Comparison of ENCODE assay signal across 21 mouse cellular contexts in the genomic region with DNA sequence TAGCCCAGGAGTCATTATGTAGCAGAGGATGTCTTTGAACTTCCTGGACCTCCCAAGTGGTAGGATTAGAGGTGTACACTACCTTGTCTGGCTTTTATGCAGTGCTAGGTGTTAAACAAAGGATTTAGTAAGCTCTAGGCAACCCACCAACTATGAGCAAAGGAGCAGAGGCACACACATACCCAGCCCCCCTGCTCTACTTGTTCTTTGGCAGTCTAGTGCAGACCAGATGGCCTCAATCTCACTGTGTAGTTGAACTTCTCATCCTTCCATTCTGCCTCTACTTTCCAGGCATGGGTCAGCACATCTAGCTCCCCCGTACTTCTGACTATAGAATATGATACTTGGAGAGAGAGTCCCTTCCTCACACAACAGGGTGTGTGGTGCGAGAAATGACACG. TPM values are rescaled to one million over a fixed set of nuclear protein-coding genes. Genes with fewer than 3 reads are reported as not detected.
DNase-seq lines count a peak whose midpoint lies in the region; ATAC-seq lines count a peak whose summit lies in the region.
"Had no signal": no experiment of that assay in that cellular context is flagged by ENCODE, and none has a peak within 500 bp of the region (broad histone marks: within the 10 kb centered on the region; RNA-seq: fewer than 3 reads in every experiment).

No protein-coding gene starts in this region.

- ATAC-seq in forebrain, embryonic 15.5 days (replicated peaks), result peak; percentile 48; the same call in 1 of the 2 replicates
- ATAC-seq in forebrain, embryonic 12.5 days (ENCODE audit: low FRiP score), result no peak
- ATAC-seq: hindbrain, postnatal 0 days; intestine, postnatal 0 days had no signal

- no peaks in the 10 kb centered on the region for H3K4me1 ChIP-seq in forebrain, embryonic 15.5 days
- H3K4me1 ChIP-seq in forebrain, embryonic 12.5 days, result peaks cover 3% of the 10 kb centered on the region; the same call in 1 of the 2 replicates
- H3K4me1 ChIP-seq in hindbrain, embryonic 10.5 days (replicated peaks), result no peaks in the 10 kb centered on the region
- H3K4me1 ChIP-seq: lung, embryonic 15.5 days had no signal

- no peaks in the 10 kb centered on the region for H3K36me3 ChIP-seq in forebrain, embryonic 15.5 days
- H3K36me3 ChIP-seq in forebrain, embryonic 12.5 days (replicated peaks), result no peaks in the 10 kb centered on the region
- no peaks in the 10 kb centered on the region for H3K36me3 ChIP-seq in hindbrain, embryonic 10.5 days
- H3K36me3 ChIP-seq: lung, embryonic 15.5 days had no signal

- no peak overlapping the region for H3K4me3 ChIP-seq in forebrain, embryonic 15.5 days
- no peak overlapping the region for H3K4me3 ChIP-seq in forebrain, embryonic 12.5 days (replicated peaks)
- no peak overlapping the region for H3K4me3 ChIP-seq in hindbrain, embryonic 10.5 days
- H3K4me3 ChIP-seq: erythroblast, embryonic 14.5 days; heart, adult 2 months; lung, embryonic 15.5 days had no signal

- WGBS in forebrain, embryonic 15.5 days, result 87% methylated on average over 3 of the region's 3 CpGs
- WGBS in forebrain, embryonic 12.5 days, result 86% methylated on average over 3 of the region's 3 CpGs
- 93% methylated on average over 3 of the region's 3 CpGs for WGBS in hindbrain, embryonic 10.5 days

- no peak overlapping the region for H3K4me2 ChIP-seq in forebrain, embryonic 15.5 days (replicated peaks)
- no peak overlapping the region for H3K4me2 ChIP-seq in forebrain, embryonic 12.5 days
- H3K4me2 ChIP-seq: lung, embryonic 15.5 days; midbrain, embryonic 11.5 days had no signal

- no peaks in the 10 kb centered on the region for H3K9me3 ChIP-seq in forebrain, embryonic 15.5 days
- H3K9me3 ChIP-seq in forebrain, embryonic 12.5 days, result no peaks in the 10 kb centered on the region
- no peaks in the 10 kb centered on the region for H3K9me3 ChIP-seq in hindbrain, embryonic 10.5 days
- H3K9me3 ChIP-seq: lung, embryonic 15.5 days had no signal

- DNase-seq in cerebellum, adult 9-10 months, result peak; percentile 61
- DNase-seq in cerebellum, postnatal 14 days, result peak; percentile 32 to 53
- peak; percentile 26 for DNase-seq in layer of hippocampus, adult 8-10 months (ENCODE audit: low spot score in 2 of 2)
- DNase-seq in hindbrain, embryonic 10.5 days (ENCODE audit: low spot score), result no peak
- DNase-seq in adrenal gland, adult (ENCODE audit: inconsistent age in 2 of 2, low spot score in 1 of 2), result no peak
- DNase-seq: adrenal gland, adult 2 months; gastrocnemius, postnatal 25 days; heart, adult 2 months; heart, postnatal 36 days; kidney, postnatal 10 days; right cerebral cortex, postnatal 4 days; thymus, postnatal 25 days had no signal

- no peaks in the 10 kb centered on the region for H3K27me3 ChIP-seq in forebrain, embryonic 15.5 days
- no peaks in the 10 kb centered on the region for H3K27me3 ChIP-seq in forebrain, embryonic 12.5 days
- H3K27me3 ChIP-seq in hindbrain, embryonic 10.5 days (ENCODE audit: insufficient read depth, poor library complexity, severe bottlenecking), result no peaks in the 10 kb centered on the region
- H3K27me3 ChIP-seq: lung, embryonic 15.5 days had no signal

- no peak overlapping the region for H3K9ac ChIP-seq in forebrain, embryonic 15.5 days (replicated peaks)
- no peak overlapping the region for H3K9ac ChIP-seq in forebrain, embryonic 12.5 days
- H3K9ac ChIP-seq: liver, embryonic 14.5 days; lung, embryonic 15.5 days had no signal

- H3K27ac ChIP-seq in forebrain, embryonic 15.5 days (replicated peaks), result no peak overlapping the region
- H3K27ac ChIP-seq in forebrain, embryonic 12.5 days, result no peak overlapping the region
- no peak overlapping the region for H3K27ac ChIP-seq in hindbrain, embryonic 10.5 days
- H3K27ac ChIP-seq: heart, adult 2 months; hindbrain, postnatal 0 days; liver, embryonic 14.5 days; lung, embryonic 15.5 days; macrophage had no signal

RNA-seq across cellular contexts. Expression of gene Ccdc28a, which starts 10.4 kb away (rescaled TPM):
- 8.5 and 9.3 TPM in 2 replicates for polyA plus RNA-seq in forebrain, embryonic 15.5 days (2015; fragmentation: Nextera tagmentation; extraction: Ambion mirVana)
- polyA plus RNA-seq in forebrain, embryonic 12.5 days (2016; fragmentation: Nextera tagmentation; extraction: Ambion mirVana), result 6.1 and 7.3 TPM in 2 replicates
- total RNA-seq in layer of hippocampus, adult 8-10 months (2022), result 10 to 100 TPM; 27.5 to 41.9 (median 33.9) TPM
- 5.9 and 8.3 TPM in 2 replicates for polyA plus RNA-seq in hindbrain, embryonic 10.5 days (2016; fragmentation: Nextera tagmentation; extraction: Ambion mirVana)

RNA-seq across cellular contexts. Expression of gene Ect2l, which starts 13.7 kb away (rescaled TPM):
- polyA plus RNA-seq in forebrain, embryonic 15.5 days (2015; fragmentation: Nextera tagmentation; extraction: Ambion mirVana), result 0.20 TPM in 2 replicates
- polyA plus RNA-seq in forebrain, embryonic 12.5 days (2016; fragmentation: Nextera tagmentation; extraction: Ambion mirVana), result 0.41 TPM in 2 replicates
- under 1 TPM in 3 of 4 experiments, not detected in 1; 0.59 to 0.73 (median 0.66) TPM for total RNA-seq in layer of hippocampus, adult 8-10 months (2022)
- polyA plus RNA-seq in hindbrain, embryonic 10.5 days (2016; fragmentation: Nextera tagmentation; extraction: Ambion mirVana), result 0.30 and 0.54 TPM in 2 replicates
- total RNA-seq: adrenal gland, adult 2 months; gastrocnemius, postnatal 25 days; heart, adult 2 months; heart, postnatal 36 days; hindbrain, postnatal 0 days had no signal
- polyA plus RNA-seq: adrenal gland, adult 2 months; erythroblast, embryonic 14.5 days had no signal

Comparison
In these comparisons a context has a peak if more than half of its experiments do, and no peak if none do; other contexts are left out.
1. DNase-seq: peak in cerebellum, adult 9-10 months (single experiment), cerebellum, postnatal 14 days (2 of 2) and layer of hippocampus, adult 8-10 months (2 of 2); none in hindbrain, embryonic 10.5 days (single experiment) and adrenal gland, adult (0 of 2).